Mouse (Mus musculus) forebrain, postnatal 0 days (tissue): ENCODE data around the gene Gpr83. TPM values are rescaled to one million over a fixed set of nuclear protein-coding genes. Genes with fewer than 3 reads are reported as not detected.
"Not testable (repeated sequence)": the region's sequence is repeated elsewhere in the genome, so short reads cannot be mapped to it uniquely, and the experiment has no call there.

Experiments used
- ATAC-seq: fragments of 200-750 bp; cut with Nextera tagmentation; 2 replicates; pipeline ENCODE4 v1.8.0; 2017; ENCODE audit warnings: mild to moderate bottlenecking, moderate library complexity
- DNase-seq: peaks from one replicate; pipeline ENCODE4 v3.0.0-alpha.2; 2015
- H3K27ac ChIP-seq: fragments of 300-500 bp; sonication (generic); 2 replicates; pipeline ENCODE4 v1.5.1; 2014; ENCODE audit warnings: low read depth, mild to moderate bottlenecking, antibody characterized with exemption, low read length, moderate library complexity, mixed read lengths
- H3K27me3 ChIP-seq: fragments of 300-500 bp; sonication (generic); 2 replicates; pipeline ENCODE4 v1.6.1; 2014; ENCODE audit warnings: mild to moderate bottlenecking, low read length, mixed read lengths; ENCODE audit not compliant: insufficient read depth
- H3K36me3 ChIP-seq: fragments of 300-500 bp; sonication (generic); 2 replicates; pipeline ENCODE4 v1.6.1; 2014; ENCODE audit warnings: mild to moderate bottlenecking, moderate library complexity; ENCODE audit not compliant: insufficient read depth
- H3K4me1 ChIP-seq: fragments of 300-500 bp; sonication (generic); 2 replicates; pipeline ENCODE4 v1.6.1; 2014; ENCODE audit warnings: antibody characterized with exemption; ENCODE audit not compliant: insufficient read depth
- H3K4me2 ChIP-seq: fragments of 300-500 bp; sonication (generic); 2 replicates; pipeline ENCODE4 v1.6.1; 2014; ENCODE audit warnings: low read depth, mild to moderate bottlenecking, moderate library complexity
- H3K4me3 ChIP-seq: fragments of 300-500 bp; sonication (generic); 2 replicates; pipeline ENCODE4 v1.5.1; 2014; ENCODE audit warnings: low read depth, low read length, mixed read lengths
- H3K9ac ChIP-seq: fragments of 300-500 bp; sonication (generic); 2 replicates; pipeline ENCODE4 v1.6.1; 2014; ENCODE audit warnings: mild to moderate bottlenecking
- H3K9me3 ChIP-seq: fragments of 300-500 bp; sonication (generic); 2 replicates; pipeline ENCODE4 v1.6.1; 2016; ENCODE audit warnings: low read length
- CTCF ChIP-seq: sonication (generic); IDR thresholded peaks from 2 replicates; pipeline ENCODE4 v1.5.1; 2016; ENCODE audit warnings: antibody characterized with exemption, control low read depth, low read depth
- WGBS: fragments of 180-500 bp; shearing (Covaris S2); extraction: QIAGEN DNeasy Blood & Tissue Kit; methylation state at CpG from one replicate; pipeline ENCODE4 v1.1.7; 2014; 5-methylcytosine and 5-hydroxymethylcytosine counted together
- polyA plus RNA-seq: library from polyadenylated mRNA; unstranded; fragments of >200 nt; fragmentation: Nextera tagmentation; extraction: Ambion mirVana; gene quantifications from 2 replicates; pipeline ENCODE4 v1.2.1, GENCODE M21; 2015
- total RNA-seq: library from RNA; depleted of rRNA; stranded (reverse); fragments of >200 nt; gene quantifications from 2 replicates; pipeline ENCODE4 v1.2.3, GENCODE M21; 2014

Gene Gpr83
- total and polyA plus RNA-seq, 2 experiments from 2014 or later: 2.7 to 4.0 TPM

GRCm38 (mm10) chr9:14870377-14870776 is 10.4 kb downstream of the Gpr83 start:
- no peak overlapping the region for H3K27ac ChIP-seq
- H3K36me3 ChIP-seq: no peaks in the 10 kb centered on the region
- no peak for DNase-seq
- no peak for TF ChIP-seq CTCF
- H3K9me3 ChIP-seq: no peaks in the 10 kb centered on the region
- peak; percentile 12; the same call in 1 of the 2 replicates for ATAC-seq
- no peak overlapping the region for H3K4me3 ChIP-seq
- WGBS: 83% methylated on average over 2 of the region's 2 CpGs
- H3K27me3 ChIP-seq: no peaks in the 10 kb centered on the region
- no peak overlapping the region for H3K4me2 ChIP-seq
- peaks cover 4% of the 10 kb centered on the region; the same call in 1 of the 2 replicates for H3K4me1 ChIP-seq
- no peak overlapping the region for H3K9ac ChIP-seq

- no peak overlapping the region for H3K4me2 ChIP-seq
- no peaks in the 10 kb centered on the region for H3K27me3 ChIP-seq
- H3K9me3 ChIP-seq: no peaks in the 10 kb centered on the region
- H3K27ac ChIP-seq: no peak overlapping the region
- no peak for TF ChIP-seq CTCF
- no peak overlapping the region for H3K4me3 ChIP-seq
- no peak for ATAC-seq
- H3K36me3 ChIP-seq: no peaks in the 10 kb centered on the region
- H3K4me1 ChIP-seq: peaks cover 4% of the 10 kb centered on the region; the same call in 1 of the 2 replicates
- H3K9ac ChIP-seq: no peak overlapping the region
- WGBS: 89% methylated on average over 10 of the region's 10 CpGs
- no peak for DNase-seq
Observed at GRCm38 (mm10) chr9:14870802-14871201, 10.8 kb downstream of the Gpr83 start.

- Histone ChIP-seq H3K36me3 (no peaks in the 10 kb centered on the region), H3K4me2 (no peak overlapping the region), H3K9ac (no peak overlapping the region), H3K9me3 (no peaks in the 10 kb centered on the region), H3K4me1 (peaks cover 4% of the 10 kb centered on the region; the same call in 1 of the 2 replicates), H3K27me3 (no peaks in the 10 kb centered on the region), H3K4me3 (no peak overlapping the region), H3K27ac (no peak overlapping the region)
- WGBS: 66% methylated on average over 3 of the region's 3 CpGs
- no peak for ATAC-seq
- no peak for DNase-seq
- TF ChIP-seq CTCF: no peak
Observed at GRCm38 (mm10) chr9:14871536-14871935, 11.5 kb downstream of the Gpr83 start.

GRCm38 (mm10) chr9:14872181-14872930 is 12.3 kb downstream of the Gpr83 start:
- 24% methylated on average over 17 of the region's 17 CpGs for WGBS
- Histone ChIP-seq H3K36me3 (no peaks in the 10 kb centered on the region), H3K4me2 (no peak overlapping the region), H3K27ac (no peak overlapping the region), H3K4me3 (no peak overlapping the region), H3K9me3 (no peaks in the 10 kb centered on the region), H3K4me1 (no peaks in the 10 kb centered on the region), H3K9ac (no peak overlapping the region), H3K27me3 (no peaks in the 10 kb centered on the region)
- DNase-seq (no peak), ATAC-seq (peak; percentile 81)
- no peak for TF ChIP-seq CTCF

GRCm38 (mm10) chr9:14875743-14876507 is 15.9 kb downstream of the Gpr83 start:
- Histone ChIP-seq H3K36me3 (no peaks in the 10 kb centered on the region), H3K27ac (no peak overlapping the region), H3K9me3 (no peaks in the 10 kb centered on the region), H3K4me3 (no peak overlapping the region), H3K9ac (no peak overlapping the region), H3K4me2 (no peak overlapping the region), H3K27me3 (no peaks in the 10 kb centered on the region), H3K4me1 (no peaks in the 10 kb centered on the region)
- TF ChIP-seq CTCF: no peak
- WGBS: 55% methylated on average over 5 of the region's 5 CpGs
- no peak for DNase-seq
- no peak for ATAC-seq

- not testable (repeated sequence) for H3K4me2 ChIP-seq, H3K36me3 ChIP-seq, H3K9ac ChIP-seq, H3K27ac ChIP-seq, DNase-seq, H3K9me3 ChIP-seq, H3K4me3 ChIP-seq, H3K4me1 ChIP-seq, ATAC-seq, H3K27me3 ChIP-seq
- 27% methylated on average over 8 of the region's 8 CpGs for WGBS
Observed at GRCm38 (mm10) chr9:14876566-14876965, 16.6 kb downstream of the Gpr83 start.

- DNase-seq (no peak), ATAC-seq (no peak)
- Histone ChIP-seq H3K4me3 (no peak overlapping the region), H3K36me3 (no peaks in the 10 kb centered on the region), H3K4me2 (no peak overlapping the region), H3K27ac (no peak overlapping the region), H3K27me3 (no peaks in the 10 kb centered on the region), H3K4me1 (no peaks in the 10 kb centered on the region), H3K9ac (no peak overlapping the region), H3K9me3 (no peaks in the 10 kb centered on the region)
- no peak for TF ChIP-seq CTCF
- 84% methylated on average over 4 of the region's 4 CpGs for WGBS
Observed at GRCm38 (mm10) chr9:14884641-14885040, 24.6 kb downstream of the Gpr83 start.
